Mouse (Mus musculus): ENCODE measurements around the gene Proca1.

GRCm38 (mm10) chr11:78179438-78179999 is 13.7 kb upstream of the Proca1 start:
- TF ChIP-seq CTCF (IDR thresholded peaks at IDR 0.05; ENCODE audit: extremely low read depth, insufficient read depth, insufficient read length, insufficient replicate concordance) = no peak
- TF ChIP-seq POLR2A (IDR thresholded peaks at IDR 0.05; ENCODE audit: low read depth, low read length) = no peak
